Mouse (Mus musculus) T-helper 2 cell (primary cell): Measurements from ENCODE around the gene Gm20388.

Experiments
- in situ Hi-C: fragments of 300-600 bp; cut with MboI, MseI; formaldehyde crosslinking; loops from one replicate; pipeline ENCODE4 v1.15.1; 2025; ENCODE audit warnings: high pct_unique_total_duplicates

The Gm20388 gene

GRCm38 (mm10) chr8:122430646-122431045 lies 2520.0 kb downstream of the Gm20388 start:
- in situ Hi-C loops = no loop called here

DNA sequence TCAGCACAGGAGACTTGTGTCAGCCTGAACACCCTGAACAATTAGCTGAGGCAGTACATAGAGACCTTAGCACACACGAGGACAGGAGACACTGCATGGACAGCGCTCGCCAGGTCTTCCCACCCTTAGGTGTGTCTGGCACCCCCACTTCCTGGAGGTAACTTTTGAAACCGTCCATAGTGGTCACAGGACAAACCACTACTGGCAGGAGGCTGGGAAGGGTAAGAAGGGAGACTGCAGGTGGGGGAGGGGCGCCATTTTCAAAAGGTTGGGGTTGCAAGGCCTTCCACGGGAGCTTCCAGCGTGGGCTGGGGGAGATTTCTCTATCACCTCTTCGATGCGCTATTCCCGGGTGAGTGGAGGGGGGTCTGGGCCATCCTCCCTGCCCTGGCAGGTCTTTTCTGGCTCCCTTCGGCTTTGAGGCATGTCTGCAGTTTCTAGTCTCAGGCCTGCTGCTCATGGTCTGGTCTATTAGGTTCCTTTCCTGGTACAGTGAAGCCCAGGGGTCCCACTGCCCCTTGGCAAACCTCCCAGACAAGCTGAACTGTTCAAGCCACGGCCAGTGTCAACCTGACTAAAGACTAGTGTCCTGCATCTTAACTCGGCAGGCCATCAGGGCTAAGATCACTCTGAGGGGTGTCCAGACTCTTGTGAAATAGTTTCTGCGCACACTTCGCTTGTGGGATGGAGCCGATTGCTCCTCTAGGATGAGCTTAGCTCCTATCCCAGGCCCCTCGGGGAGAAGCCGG lies 2521.2 kb downstream of the Gm20388 start:
- in situ Hi-C loops = no loop called here

GRCm38 (mm10) chr8:122432443-122433268 lies 2522.0 kb downstream of the Gm20388 start, which contains the start of gene Cyba:
TSS of gene Cyba (minus strand) at chr8:122432930.
- in situ Hi-C loops = no loop called here

- in situ Hi-C loops = no loop called here
Observed at GRCm38 (mm10) chr8:122433269-122433905, 2522.7 kb downstream of the Gm20388 start.

DNA sequence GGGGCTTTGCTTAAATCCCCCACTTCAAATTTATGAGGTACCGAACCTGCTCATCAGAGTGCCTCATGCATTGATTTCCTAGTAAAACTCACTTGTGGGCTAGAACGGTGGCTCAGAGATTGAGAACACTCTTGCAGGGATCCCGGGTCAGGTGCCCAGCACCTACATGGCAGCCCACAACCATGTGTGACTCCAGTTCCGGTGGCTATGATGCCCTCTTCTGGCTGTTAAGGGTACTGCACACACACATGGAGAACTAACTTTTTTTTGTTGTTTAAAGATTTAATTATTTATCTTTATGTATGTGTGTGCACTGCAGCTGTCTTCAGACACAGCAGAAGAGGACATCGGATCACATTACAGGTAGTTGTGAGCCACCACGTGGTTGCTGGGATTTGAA lies 2524.7 kb downstream of the Gm20388 start:
- in situ Hi-C loops = loop anchor here (5.0 kb wide), 1 partner anchor 37 kb away; no protein-coding TSS in a partner anchor

- in situ Hi-C loops = loop anchor here (5.0 kb wide), 1 partner anchor 36 kb away; no protein-coding TSS in a partner anchor
Observed at GRCm38 (mm10) chr8:122436146-122436545, 2525.5 kb downstream of the Gm20388 start.

GRCm38 (mm10) chr8:122436586-122437125 lies 2526.0 kb downstream of the Gm20388 start:
- in situ Hi-C loops = loop anchor here (5.0 kb wide), 1 partner anchor 36 kb away; no protein-coding TSS in a partner anchor

DNA sequence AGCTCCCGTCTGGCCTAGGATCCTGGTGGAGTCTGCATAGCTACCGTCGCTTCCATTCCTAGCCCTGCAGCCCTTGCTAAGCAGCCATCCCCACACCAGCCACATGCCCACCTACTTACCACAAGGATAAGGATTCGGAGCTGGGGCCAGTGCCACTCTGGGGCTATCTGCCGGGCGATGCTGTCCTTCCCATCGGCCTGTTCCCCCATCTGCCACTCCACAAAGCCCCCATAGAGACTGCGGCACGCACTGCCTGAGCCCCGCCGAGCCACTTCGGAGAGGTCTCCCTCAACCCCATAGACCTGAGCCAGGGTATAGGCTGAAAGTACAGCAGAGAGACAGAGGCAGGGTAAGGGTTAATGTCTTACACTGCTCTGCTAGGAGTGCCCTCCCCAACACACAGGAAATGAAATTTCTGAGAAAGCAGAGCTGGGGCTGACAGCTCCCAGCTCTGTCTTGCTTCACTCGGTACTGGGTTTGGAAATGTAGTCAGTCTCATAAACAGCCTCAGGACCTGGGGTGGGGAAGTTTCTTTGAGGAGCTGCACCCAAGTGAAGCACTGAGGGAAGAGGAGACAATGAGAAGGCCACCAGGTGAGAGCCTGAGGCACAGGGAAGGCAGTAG lies 2527.2 kb downstream of the Gm20388 start:
- in situ Hi-C loops = loop anchor here (5.0 kb wide), 1 partner anchor 34 kb away; no protein-coding TSS in a partner anchor

DNA sequence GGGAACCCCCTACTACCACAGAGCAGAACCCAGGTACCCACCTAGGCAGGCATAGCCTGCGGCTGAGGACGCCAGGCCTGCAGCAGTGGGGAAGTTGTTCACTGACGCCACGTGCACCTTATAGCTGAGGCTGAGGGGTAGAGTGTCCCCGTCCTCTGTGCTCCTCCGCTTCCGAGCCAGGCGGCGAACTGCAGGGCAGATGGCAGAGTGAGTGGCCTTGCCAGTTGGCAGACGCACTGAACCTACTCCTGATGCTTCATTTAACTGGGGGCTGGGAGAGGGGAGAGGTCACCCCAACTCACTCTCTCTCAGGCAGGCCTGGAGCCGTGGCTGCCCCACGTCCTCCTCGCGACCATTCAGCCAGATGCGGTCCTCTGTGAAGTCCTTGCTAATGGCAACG lies 2528.7 kb downstream of the Gm20388 start:
- in situ Hi-C loops = loop anchor here (5.0 kb wide), 1 partner anchor 33 kb away; no protein-coding TSS in a partner anchor

DNA sequence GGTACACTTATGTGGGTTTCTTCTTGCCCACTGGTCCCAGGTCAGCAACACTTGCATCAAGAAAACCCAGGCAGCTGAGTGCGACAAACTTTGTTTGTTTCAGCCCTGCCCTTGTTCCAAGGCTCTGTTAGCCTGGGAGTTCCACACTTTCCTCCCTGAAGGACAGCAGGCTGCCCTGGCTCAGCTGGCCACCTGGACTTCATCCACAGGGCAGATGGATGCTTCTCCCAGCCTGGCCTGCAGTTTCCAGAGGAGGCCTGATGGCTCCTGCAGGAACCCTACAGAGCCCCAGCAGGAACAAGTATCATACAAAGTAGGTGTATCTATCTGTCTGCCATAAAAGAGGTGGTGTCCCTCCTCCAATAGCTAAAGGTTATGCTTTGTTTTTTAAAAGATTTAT lies 2530.7 kb downstream of the Gm20388 start:
- in situ Hi-C loops = no loop called here

DNA sequence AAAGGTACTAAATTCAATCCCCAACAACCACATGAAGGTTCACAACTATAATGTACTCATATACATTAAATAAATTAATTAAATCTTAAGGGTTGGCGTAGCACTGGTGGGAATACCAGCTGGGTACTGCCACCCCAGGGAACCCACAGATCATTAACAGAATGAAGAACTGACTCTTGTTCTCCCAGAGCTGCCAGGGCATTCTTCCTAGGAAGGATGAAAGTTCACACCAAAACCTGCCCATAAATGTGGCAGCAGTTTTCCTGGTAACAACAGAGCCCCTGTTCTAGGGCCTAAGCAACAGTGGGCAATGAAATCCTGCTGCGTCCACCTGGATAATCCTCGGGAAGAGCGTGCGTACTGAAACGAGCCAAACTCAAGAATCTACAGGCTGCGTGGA lies 2531.7 kb downstream of the Gm20388 start:
- in situ Hi-C loops = no loop called here

DNA sequence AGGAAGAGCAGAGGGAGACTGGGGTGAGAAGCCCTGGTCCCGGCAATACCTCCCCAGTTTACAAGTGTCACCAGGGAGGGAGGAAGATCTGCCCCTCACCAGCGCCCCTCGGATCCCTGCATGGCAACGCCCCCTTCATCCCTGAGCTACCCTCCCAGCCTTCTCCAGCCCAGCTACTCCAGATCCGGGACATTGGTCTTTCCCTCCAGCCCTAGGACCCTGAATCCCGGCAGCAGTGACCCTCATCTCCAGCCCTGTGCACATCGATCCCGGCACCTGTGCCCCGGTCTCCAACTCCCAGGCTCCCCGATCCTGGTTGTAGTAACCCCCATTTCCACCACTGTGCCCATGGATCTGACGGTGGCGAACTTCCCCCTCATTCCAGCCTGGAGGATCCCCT lies 2532.1 kb downstream of the Gm20388 start:
- in situ Hi-C loops = no loop called here

- in situ Hi-C loops = no loop called here
Observed at GRCm38 (mm10) chr8:122443262-122444006, 2532.8 kb downstream of the Gm20388 start, which contains the start of gene Mvd. TSS of gene Mvd (minus strand) at chr8:122443422.

DNA sequence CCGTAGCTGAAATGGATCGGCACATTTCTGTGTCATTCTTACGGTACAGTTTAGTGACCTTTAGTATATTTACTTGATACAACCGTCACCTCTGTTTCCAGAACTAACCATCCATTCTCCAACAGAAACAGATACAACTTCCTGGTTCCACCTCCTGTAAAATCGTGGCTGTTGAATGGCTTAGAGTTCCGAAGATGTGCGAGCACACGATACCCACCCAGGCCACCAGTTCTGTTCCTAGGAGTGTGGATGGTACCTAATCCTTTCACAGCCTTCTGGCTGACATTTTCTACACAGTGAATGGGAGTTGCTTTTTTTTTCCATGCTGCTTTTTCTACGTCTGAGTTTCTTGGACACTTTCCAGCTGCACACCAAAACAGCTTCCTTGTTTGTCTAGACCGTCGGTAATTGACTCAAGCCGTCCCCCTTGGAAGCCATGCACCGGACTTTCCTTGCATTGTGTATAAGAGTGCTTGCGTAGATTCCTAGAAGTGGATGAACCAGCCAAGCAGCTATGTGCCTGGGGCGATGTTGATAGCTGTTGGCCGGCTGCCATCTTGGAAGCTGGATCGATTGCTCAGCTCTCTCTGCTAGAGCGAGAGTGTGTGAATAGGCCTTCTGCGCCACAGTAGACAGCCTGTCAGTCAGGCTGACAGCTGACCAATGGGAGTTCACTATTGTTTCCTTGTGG lies 2533.6 kb downstream of the Gm20388 start:
- in situ Hi-C loops = no loop called here

GRCm38 (mm10) chr8:122445203-122445602 lies 2534.6 kb downstream of the Gm20388 start:
- in situ Hi-C loops = no loop called here

DNA sequence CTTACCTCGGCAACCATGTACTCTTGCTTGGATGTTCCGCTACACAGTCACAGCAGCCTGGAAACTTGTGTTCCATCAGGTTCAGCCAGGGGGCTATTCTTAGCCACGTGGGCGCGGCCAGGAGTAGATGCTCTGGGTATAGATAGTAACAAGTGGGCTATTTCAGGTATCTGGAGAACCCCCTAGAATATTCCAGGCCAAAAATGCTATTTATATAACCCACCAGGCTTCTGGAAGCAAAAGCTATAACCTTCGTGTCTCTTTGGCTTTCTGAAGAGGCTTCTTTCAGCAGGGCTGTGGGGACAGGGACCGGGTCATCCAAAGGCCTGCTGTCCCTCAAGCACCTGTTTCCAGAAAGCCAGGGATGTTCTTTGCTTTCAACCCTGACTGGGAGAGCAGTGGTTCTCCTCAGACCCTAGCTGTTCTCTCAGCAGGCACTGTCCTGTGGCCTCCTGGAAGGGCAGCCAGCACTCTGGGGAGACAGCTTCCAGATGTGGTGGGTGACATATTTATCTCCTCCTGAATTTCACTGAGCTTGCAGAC lies 2540.6 kb downstream of the Gm20388 start:
- in situ Hi-C loops = no loop called here

GRCm38 (mm10) chr8:122452154-122452553 lies 2541.5 kb downstream of the Gm20388 start:
- in situ Hi-C loops = no loop called here

DNA sequence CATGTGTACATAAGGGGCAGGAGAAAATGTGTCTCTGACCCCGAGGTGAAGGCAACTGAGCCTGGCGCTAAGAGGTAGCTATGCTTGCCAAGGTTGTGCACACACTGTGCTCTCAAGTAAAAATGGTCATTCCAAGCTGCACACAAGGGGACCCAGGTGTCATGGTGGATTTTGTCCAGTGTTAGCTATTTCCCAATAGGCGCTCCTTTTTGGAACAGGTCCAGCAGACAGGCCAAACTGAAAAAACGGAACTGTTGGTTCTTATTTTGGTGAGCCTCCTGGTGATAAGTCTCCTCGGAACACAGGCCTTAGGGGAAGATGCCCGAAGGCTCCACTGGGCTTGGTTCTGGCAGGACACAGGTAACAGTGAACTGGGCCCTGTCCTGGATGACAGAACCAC lies 2543.8 kb downstream of the Gm20388 start:
- in situ Hi-C loops = no loop called here

DNA sequence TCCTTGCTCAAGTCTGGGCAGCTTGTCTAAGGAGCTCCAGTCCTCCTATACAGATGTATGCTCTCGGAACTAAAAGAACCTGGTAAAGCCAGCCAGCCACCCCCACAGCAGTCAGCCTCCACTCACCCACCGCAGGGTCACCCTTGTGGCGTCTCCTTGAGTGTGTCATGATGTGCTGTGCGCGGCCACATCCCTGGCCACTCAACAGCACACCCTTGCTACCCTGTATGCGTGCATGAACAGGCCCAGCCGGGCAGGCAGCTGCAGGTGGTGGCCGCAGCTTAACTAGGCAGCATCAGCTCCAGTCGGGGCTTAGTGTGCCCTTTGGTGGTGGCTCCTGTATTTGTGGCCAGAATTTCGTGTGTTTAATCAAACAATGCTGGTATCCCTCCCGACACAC lies 2546.5 kb downstream of the Gm20388 start:
- in situ Hi-C loops = no loop called here
